Mouse (Mus musculus) erythroblast, embryonic 14.5 days (primary cell): ENCODE measurements around the gene Cisd1. TPM values are rescaled to one million over a fixed set of nuclear protein-coding genes. Genes with fewer than 3 reads are reported as not detected.

Experiments
- H3K27me3 ChIP-seq: 2 replicates; pipeline ENCODE4 v1.6.1; 2012; ENCODE audit warnings: inconsistent platforms; ENCODE audit not compliant: control insufficient read depth
- H3K36me3 ChIP-seq: 2 replicates; pipeline ENCODE4 v1.6.1; 2012; ENCODE audit warnings: mild to moderate bottlenecking, inconsistent platforms; ENCODE audit not compliant: control insufficient read depth
- H3K4me1 ChIP-seq: 2 replicates; pipeline ENCODE4 v1.6.1; 2012; ENCODE audit warnings: inconsistent platforms; ENCODE audit not compliant: control insufficient read depth
- H3K4me3 ChIP-seq: replicated peaks from 2 replicates; pipeline ENCODE3; 2012; ENCODE audit warnings: moderate library complexity, mild to moderate bottlenecking, inconsistent platforms
- H3K9me3 ChIP-seq: 2 replicates; pipeline ENCODE4 v1.6.1; 2012; ENCODE audit warnings: low read length, inconsistent platforms, mixed read lengths; ENCODE audit not compliant: control insufficient read depth
- GATA1 ChIP-seq: IDR thresholded peaks from 2 replicates; pipeline ENCODE4 v1.6.1; 2012; ENCODE audit warnings: low read length, inconsistent platforms, mixed read lengths
- TAL1 ChIP-seq: IDR thresholded peaks from 3 replicates; pipeline ENCODE4 v1.6.1; 2012; ENCODE audit warnings: low read length, inconsistent platforms, mixed read lengths
- polyA plus RNA-seq: library from polyadenylated mRNA; stranded (reverse); fragments of >175 nt; gene quantifications from 2 replicates; pipeline ENCODE4 v1.2.3, GENCODE M21; 2012

Cisd1 gene
- polyA plus RNA-seq, 1 experiment = 4.3 TPM

DNA sequence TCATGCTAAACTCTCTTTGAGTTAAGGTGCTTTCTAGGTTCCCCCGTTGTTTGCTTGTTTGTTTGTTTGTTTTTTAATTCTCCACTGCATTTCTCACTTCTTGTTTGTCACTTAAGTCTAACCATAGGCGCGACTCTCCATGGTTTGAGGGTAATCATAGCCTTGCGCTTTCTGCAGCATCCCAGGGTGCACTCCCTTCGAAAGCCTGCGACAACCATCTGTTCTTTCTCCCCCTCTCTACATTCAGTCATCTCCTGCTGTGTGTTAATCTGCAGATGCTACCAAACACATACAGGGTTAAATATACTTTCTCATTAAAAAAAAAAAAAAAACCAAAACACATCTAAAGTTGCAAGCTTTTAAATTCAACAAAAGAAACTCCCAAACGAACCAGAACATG lies 28.3 kb downstream of the Cisd1 start:
- no peak for TF ChIP-seq TAL1
- TF ChIP-seq GATA1 = no peak
- Histone ChIP-seq H3K27me3 (no peaks in the 10 kb centered on the region), H3K36me3 (no peaks in the 10 kb centered on the region), H3K4me3 (no peak overlapping the region), H3K9me3 (no peaks in the 10 kb centered on the region), H3K4me1 (no peaks in the 10 kb centered on the region)

DNA sequence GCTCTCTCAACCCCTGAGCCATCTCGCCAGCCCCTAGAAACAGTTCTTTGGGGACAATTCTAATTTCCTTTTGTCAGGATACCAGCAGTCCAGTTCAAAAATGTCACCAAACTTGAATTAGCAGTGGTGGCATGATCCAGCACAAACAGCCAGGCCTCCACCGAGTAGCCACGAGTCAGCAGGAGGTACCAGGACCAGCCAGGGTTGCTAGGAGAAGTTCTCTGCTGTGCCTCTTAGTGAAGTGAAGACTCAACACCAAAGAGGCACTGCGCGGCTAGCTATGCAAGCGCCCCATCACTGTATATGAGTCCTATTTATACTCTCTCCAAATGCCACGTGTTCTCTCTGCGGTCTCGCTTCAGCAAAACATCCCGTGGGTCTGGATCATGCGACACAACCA lies 28.7 kb downstream of the Cisd1 start:
- H3K4me3 ChIP-seq = no peak overlapping the region
- H3K4me1 ChIP-seq = no peaks in the 10 kb centered on the region
- H3K27me3 ChIP-seq = no peaks in the 10 kb centered on the region
- no peaks in the 10 kb centered on the region for H3K36me3 ChIP-seq
- H3K9me3 ChIP-seq = no peaks in the 10 kb centered on the region
- TF ChIP-seq TAL1 = no peak
- no peak for TF ChIP-seq GATA1

DNA sequence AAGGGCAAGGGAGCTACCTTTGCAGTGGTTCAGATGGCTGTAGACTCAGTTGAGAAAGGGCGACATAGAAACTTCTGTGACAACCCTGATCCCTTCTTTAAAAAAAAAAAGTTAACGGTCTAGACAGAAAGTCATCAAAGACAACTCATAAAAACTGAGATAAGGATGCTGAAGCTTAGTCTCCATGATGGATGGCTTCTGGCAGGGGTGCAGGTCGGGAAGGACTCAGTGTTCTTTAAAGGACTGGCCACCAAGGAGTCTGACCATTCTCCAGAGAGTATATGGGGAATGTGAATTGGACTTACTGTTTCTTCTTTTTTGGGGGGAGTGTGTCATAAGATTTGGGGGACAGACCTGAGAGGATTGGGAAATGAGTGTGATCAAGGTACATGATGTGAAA lies 30.2 kb downstream of the Cisd1 start:
- no peaks in the 10 kb centered on the region for H3K36me3 ChIP-seq
- no peaks in the 10 kb centered on the region for H3K4me1 ChIP-seq
- no peaks in the 10 kb centered on the region for H3K27me3 ChIP-seq
- no peak for TF ChIP-seq TAL1
- TF ChIP-seq GATA1 = no peak
- no peaks in the 10 kb centered on the region for H3K9me3 ChIP-seq
- no peak overlapping the region for H3K4me3 ChIP-seq

DNA sequence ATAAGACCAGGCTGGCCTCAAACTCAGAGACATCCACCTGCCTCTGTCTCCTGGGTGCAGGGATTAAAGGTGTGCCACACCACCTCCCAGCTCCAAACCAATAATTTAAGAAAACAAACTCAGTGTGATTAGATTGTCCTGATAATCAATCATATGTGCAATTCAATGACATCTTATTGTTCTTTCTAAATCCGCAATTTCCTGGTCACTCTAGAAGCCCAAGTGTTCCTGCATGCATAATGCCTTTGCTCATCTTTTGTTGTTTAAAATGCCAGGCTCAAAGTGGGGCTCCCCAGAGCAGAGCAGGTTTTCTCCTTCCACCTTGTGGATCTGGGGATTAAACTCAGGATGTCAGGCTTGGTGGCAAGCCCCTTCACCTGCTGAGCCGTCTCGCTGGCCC lies 34.5 kb downstream of the Cisd1 start:
- Histone ChIP-seq H3K9me3 (peaks cover 7% of the 10 kb centered on the region), H3K36me3 (no peaks in the 10 kb centered on the region), H3K27me3 (no peaks in the 10 kb centered on the region), H3K4me1 (peaks cover 3% of the 10 kb centered on the region), H3K4me3 (no peak overlapping the region)
- TF ChIP-seq GATA1 (no peak), TAL1 (no peak)

DNA sequence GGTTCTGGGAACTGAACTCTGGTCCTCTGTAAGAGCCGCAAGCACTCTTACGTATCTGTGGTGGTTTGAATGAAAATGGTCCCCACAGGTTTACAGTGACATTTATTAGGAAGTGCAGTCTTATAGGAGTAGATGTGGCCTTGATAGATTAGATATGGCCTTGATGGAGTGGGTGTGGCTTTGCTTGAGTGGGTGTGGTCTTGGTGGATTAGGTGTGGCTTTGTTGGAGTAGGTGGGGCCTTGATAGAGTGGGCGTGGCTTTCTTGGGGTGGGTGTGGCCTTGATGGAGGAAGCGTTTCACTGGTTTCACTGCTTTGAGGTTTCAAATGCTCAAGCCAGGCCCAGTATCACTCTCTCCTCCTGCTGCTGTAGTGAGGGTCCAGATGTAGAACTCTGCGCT lies 36.6 kb downstream of the Cisd1 start:
- H3K27me3 ChIP-seq = no peaks in the 10 kb centered on the region
- TF ChIP-seq GATA1 (no peak), TAL1 (no peak)
- peaks cover 7% of the 10 kb centered on the region for H3K9me3 ChIP-seq
- no peaks in the 10 kb centered on the region for H3K36me3 ChIP-seq
- H3K4me3 ChIP-seq = no peak overlapping the region
- H3K4me1 ChIP-seq = peaks cover 3% of the 10 kb centered on the region

DNA sequence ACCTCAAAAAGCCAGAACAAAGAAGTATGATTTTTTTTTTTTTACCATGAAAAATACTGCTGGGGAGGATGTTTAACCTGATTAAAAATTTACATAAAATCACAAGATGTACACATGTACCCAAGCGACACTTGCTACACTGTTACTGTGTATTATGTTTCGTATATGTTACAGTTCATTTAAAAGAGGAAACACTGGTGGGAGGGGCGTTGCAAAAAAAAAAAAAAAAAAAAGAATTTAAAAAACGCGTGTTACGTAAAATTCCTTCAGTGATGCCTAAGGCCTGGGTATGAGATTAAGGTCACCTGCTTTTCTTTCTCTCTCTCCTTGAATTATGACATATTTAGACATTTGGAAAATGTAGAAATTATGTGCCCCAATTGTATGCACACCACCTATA lies 38.0 kb downstream of the Cisd1 start:
- TF ChIP-seq TAL1 = no peak
- TF ChIP-seq GATA1 = no peak
- Histone ChIP-seq H3K27me3 (no peaks in the 10 kb centered on the region), H3K36me3 (no peaks in the 10 kb centered on the region), H3K4me3 (no peak overlapping the region), H3K9me3 (peaks cover 7% of the 10 kb centered on the region), H3K4me1 (peaks cover 3% of the 10 kb centered on the region)

DNA sequence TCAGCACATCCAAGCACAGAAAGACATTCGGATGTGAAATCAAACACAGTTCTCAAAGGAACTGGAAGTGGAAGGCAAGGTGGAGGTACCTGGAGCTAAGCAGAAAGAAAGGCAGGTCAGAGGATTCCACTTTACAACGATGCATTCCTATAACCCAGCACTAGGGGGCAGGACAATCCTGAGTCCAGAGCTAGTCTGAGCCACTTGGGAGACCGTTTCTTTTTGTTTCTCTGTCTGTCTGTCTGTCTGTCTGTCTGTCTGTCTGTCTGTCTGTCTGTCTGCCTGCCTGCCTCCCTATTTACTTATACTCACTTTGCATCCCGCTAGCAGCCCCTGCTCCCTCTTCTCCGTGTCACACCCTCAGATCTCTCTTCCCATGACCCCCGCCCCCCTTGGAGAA lies 38.6 kb downstream of the Cisd1 start:
- TF ChIP-seq TAL1 (no peak), GATA1 (no peak)
- peaks cover 3% of the 10 kb centered on the region for H3K4me1 ChIP-seq
- H3K9me3 ChIP-seq = peaks cover 7% of the 10 kb centered on the region
- no peaks in the 10 kb centered on the region for H3K27me3 ChIP-seq
- H3K4me3 ChIP-seq = no peak overlapping the region
- H3K36me3 ChIP-seq = no peaks in the 10 kb centered on the region

DNA sequence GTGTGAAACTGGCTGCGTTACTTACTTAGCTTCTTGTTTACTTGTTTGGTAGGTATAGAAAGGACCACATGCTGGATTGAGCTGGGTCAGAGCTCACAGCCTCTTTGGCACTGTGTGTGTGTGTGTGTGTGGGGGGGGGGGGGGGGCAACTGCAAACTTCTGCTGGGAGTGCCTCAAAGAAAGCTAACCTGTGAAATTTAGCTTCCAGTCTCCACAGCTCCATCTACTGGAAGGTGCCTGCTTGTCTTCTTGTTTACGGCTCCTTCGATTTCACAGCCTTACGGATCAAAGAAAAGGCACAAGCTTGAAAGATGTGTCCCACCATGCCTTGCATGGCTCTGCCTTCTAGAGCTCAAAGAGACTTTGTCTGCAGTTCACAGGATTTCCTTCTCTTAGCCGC lies 42.3 kb downstream of the Cisd1 start:
- Histone ChIP-seq H3K4me1 (no peaks in the 10 kb centered on the region), H3K4me3 (no peak overlapping the region), H3K36me3 (no peaks in the 10 kb centered on the region), H3K27me3 (peaks cover 2% of the 10 kb centered on the region; the same call in 1 of the 2 replicates), H3K9me3 (no peaks in the 10 kb centered on the region)
- no peak for TF ChIP-seq TAL1
- no peak for TF ChIP-seq GATA1

DNA sequence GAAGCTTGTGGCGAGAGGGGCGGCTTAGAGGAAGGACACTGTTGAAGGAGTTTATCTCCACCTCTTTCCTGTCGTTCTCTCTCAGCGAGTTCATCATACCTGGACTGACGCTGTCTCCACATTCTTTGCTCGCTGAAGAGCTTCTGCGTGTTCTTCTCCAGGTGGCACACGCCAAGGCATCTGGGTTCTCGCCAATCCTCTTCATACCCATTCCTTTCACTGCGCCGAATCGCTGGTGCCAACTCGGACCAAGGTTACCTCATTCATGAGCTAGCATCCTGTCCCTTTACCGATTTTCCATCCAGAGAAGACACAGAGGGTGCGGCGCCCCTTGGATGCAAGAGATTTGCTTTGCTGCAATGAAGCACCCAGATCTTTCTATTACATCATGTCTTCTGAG lies 44.6 kb downstream of the Cisd1 start:
- no peaks in the 10 kb centered on the region for H3K4me1 ChIP-seq
- H3K4me3 ChIP-seq = no peak overlapping the region
- TF ChIP-seq GATA1 (no peak), TAL1 (no peak)

DNA sequence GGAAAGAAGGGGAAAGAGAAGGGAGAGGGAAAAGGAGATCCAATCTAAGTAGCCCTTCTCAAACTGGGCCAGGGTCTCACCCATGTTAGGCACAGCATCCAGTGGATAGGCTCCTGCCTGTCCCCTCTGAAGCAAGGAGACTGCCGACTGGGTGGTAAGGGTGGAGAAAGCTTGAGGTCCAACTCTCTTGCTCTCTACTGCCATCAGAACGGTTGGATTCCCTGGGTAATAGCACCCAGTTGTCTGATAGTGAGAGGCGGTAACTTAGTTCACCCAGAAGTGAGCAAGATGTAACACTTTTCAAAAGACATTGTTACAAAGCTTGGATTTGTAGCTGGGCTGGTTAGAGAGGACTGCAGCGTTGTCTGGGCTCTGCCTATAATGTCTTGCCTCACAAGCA lies 51.5 kb downstream of the Cisd1 start:
- Histone ChIP-seq H3K9me3 (no peaks in the 10 kb centered on the region), H3K4me3 (no peak overlapping the region), H3K27me3 (no peaks in the 10 kb centered on the region), H3K36me3 (no peaks in the 10 kb centered on the region), H3K4me1 (no peaks in the 10 kb centered on the region)
- TF ChIP-seq GATA1 = no peak
- no peak for TF ChIP-seq TAL1

More for the DNA sequence above, 44.6 kb downstream of the Cisd1 start:
- Histone ChIP-seq H3K27me3 (peaks cover 2% of the 10 kb centered on the region; the same call in 1 of the 2 replicates), H3K36me3 (no peaks in the 10 kb centered on the region), H3K9me3 (no peaks in the 10 kb centered on the region)
